Mouse (Mus musculus): Measurements from ENCODE around the gene Ikzf4.

DNA sequence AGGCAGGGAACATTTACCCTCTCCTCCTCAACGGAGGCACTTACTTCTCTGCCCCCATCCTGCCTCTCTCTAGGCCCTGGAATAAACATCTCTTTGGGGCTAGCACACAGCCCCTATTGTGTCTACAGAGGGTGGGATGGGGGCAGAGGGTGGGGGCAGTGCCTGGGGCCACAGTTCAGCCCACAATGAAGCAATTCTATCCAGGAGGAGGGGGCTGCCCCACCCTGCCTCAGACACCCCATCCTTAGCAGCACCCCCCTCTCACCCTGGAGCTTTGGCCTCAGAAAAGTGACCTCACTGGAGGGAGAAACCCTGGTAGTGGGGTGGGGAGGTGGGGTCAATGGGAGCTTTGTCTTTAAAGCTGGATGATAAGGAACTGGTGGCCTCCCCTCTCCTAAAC is 59.2 kb downstream of the Ikzf4 start:
- TF ChIP-seq CTCF (IDR thresholded peaks at IDR 0.05) (no peak), EP300 (IDR thresholded peaks at IDR 0.05; ENCODE audit: insufficient read depth, low read depth, low read length) (no peak)

Measured in heart, adult 2 months (tissue).